Mouse (Mus musculus): Measurements from ENCODE around the gene Adss. TPM values are rescaled to one million over a fixed set of nuclear protein-coding genes. Genes with fewer than 3 reads are reported as not detected.

The Adss gene
- total and polyA plus RNA-seq, 3 experiments, result 55.7 to 62.6 TPM; not detected in 1

DNA sequence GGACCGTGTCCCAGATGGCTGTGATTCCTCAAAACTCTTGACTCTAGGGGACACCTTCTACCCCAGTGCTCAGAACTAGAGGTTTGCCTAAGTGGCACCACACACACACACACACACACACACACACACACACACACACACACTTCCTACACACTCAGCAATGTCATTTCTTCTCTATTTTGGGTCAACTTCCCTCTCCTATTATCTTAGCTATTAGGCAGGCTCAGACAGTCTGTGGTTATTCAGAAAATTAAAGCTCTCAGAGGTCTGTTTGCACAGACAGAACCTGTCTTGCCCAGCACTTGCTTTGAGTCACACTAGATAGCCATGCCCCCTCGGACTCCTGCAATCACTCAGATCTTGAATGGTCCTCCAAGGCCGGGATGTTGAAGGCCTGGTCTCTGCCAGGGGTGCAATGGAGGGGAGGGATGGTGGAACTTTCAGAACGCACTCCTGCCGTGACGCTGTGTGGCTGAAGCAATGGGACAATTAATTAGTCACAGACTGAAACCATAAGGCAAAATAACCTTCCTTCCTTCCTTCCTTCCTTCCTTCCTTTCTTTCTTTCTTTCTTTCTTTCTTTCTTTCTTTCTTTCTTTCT, 58.7 kb downstream of the Adss start:
- H3K4me3 ChIP-seq (ENCODE audit: control insufficient read depth in 1 of 2, insufficient read depth in 1 of 2, low read depth in 2 of 2, low read length in 2 of 2), result peak overlapping the region in 1 of 2 experiments; percentile 43; a peak in 1 of 4 replicates
- TF ChIP-seq RCOR1 (IDR thresholded peaks at IDR 0.05; ENCODE audit: low read depth, low read length) (no peak), TBP (IDR thresholded peaks at IDR 0.05; ENCODE audit: low read depth, low read length) (no peak), ZNF384 (IDR thresholded peaks at IDR 0.05; ENCODE audit: low read depth, low read length) (no peak), RAD21 (IDR thresholded peaks at IDR 0.05; ENCODE audit: low read depth, low read length) (no peak), HCFC1 (IDR thresholded peaks at IDR 0.05; ENCODE audit: low read depth, low read length) (no peak), EP300 (IDR thresholded peaks at IDR 0.05; ENCODE audit: low read depth in 1 of 2, low read length in 2 of 2) (peak; percentile 43 to 48; a peak in 2 of 4 replicates)
- H3K27ac ChIP-seq (ENCODE audit: control insufficient read depth, low read depth, low read length), result no peak overlapping the region
- H3K9ac ChIP-seq (ENCODE audit: control insufficient read depth, low read depth, low read length, poor library complexity, severe bottlenecking), result no peak overlapping the region
- no peaks in the 10 kb centered on the region for H3K27me3 ChIP-seq (ENCODE audit: control insufficient read depth in 1 of 2, insufficient read depth in 2 of 2, low read length in 2 of 2)
- no peaks in the 10 kb centered on the region for H3K79me2 ChIP-seq (ENCODE audit: control insufficient read depth, insufficient read depth, low read length, poor library complexity)
- H3K36me3 ChIP-seq (ENCODE audit: control insufficient read depth in 1 of 2, insufficient read depth in 2 of 2, low read length in 2 of 2), result no peaks in the 10 kb centered on the region
- DNase-seq (ENCODE audit: low read depth, low spot score), result peak; percentile 72
- no peaks in the 10 kb centered on the region; the same call in 1 of the 2 replicates for H3K9me3 ChIP-seq (replicated peaks; ENCODE audit: insufficient read depth, low read length)
- H3K4me1 ChIP-seq (ENCODE audit: control insufficient read depth in 1 of 2, insufficient read depth in 2 of 2, low read length in 2 of 2), result peaks cover 0 to 4% of the 10 kb centered on the region in 2 experiments; a peak in 2 of 4 replicates

DNA sequence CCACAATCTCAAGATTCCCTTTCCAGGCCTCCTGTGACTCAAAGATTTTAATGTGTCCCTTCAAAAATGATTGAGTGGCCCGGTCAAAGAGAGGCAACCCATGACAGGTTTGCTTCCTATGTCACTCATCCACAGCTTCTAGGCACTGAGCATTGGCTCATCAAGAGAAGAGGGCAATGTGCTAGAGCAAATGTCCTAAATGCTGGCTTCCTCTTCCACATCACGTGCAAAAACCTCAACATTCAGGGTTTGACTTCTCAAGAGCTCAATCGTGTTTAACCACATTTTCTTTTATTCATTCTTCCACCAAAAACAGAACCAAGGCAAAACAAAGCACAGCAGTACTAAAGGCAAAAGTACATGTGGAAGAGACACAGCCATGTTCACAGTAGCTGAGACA, 64.3 kb downstream of the Adss start:
- Histone ChIP-seq H3K9ac (ENCODE audit: control insufficient read depth, low read depth, low read length, poor library complexity, severe bottlenecking) (no peak overlapping the region), H3K27ac (ENCODE audit: control insufficient read depth, low read depth, low read length) (no peak overlapping the region), H3K9me3 (replicated peaks; ENCODE audit: insufficient read depth, low read length) (no peaks in the 10 kb centered on the region), H3K27me3 (ENCODE audit: control insufficient read depth in 1 of 2, insufficient read depth in 2 of 2, low read length in 2 of 2) (no peaks in the 10 kb centered on the region), H3K4me3 (ENCODE audit: control insufficient read depth in 1 of 2, insufficient read depth in 1 of 2, low read depth in 2 of 2, low read length in 2 of 2) (no peak overlapping the region), H3K79me2 (ENCODE audit: control insufficient read depth, insufficient read depth, low read length, poor library complexity) (no peaks in the 10 kb centered on the region), H3K4me1 (ENCODE audit: control insufficient read depth in 1 of 2, insufficient read depth in 2 of 2, low read length in 2 of 2) (0 out of 4 replicates have a peak, but pooled peaks cover 0 to 2% of the 10 kb centered on the region in 2 experiments), H3K36me3 (ENCODE audit: control insufficient read depth in 1 of 2, insufficient read depth in 2 of 2, low read length in 2 of 2) (peaks cover 0 to 4% of the 10 kb centered on the region in 2 experiments; a peak in 1 of 4 replicates)
- no peak for DNase-seq (ENCODE audit: low read depth, low spot score)
- no peak for TF ChIP-seq GABPA (IDR thresholded peaks at IDR 0.05; ENCODE audit: low read depth, low read length)
- TF ChIP-seq SIN3A (IDR thresholded peaks at IDR 0.05; ENCODE audit: low read length), result no peak
- no peak for TF ChIP-seq ELF1 (IDR thresholded peaks at IDR 0.05; ENCODE audit: low read depth, low read length)
- no peak for TF ChIP-seq TBP (IDR thresholded peaks at IDR 0.05; ENCODE audit: low read depth, low read length)
- no peak for TF ChIP-seq KAT2A (conservative IDR thresholded peaks at IDR 0.05; ENCODE audit: low read depth, low read length)
- TF ChIP-seq MYB (IDR thresholded peaks at IDR 0.05; ENCODE audit: low read depth, low read length), result no peak
- TF ChIP-seq MEF2A (IDR thresholded peaks at IDR 0.05; ENCODE audit: extremely low read depth, insufficient replicate concordance, low read depth, low read length, poor library complexity, severe bottlenecking), result no peak
- no peak for TF ChIP-seq CHD2 (IDR thresholded peaks at IDR 0.05; ENCODE audit: low read length)
- no peak for TF ChIP-seq SMC3 (IDR thresholded peaks at IDR 0.05; ENCODE audit: low read depth, low read length)
- TF ChIP-seq EP300 (IDR thresholded peaks at IDR 0.05; ENCODE audit: low read depth in 1 of 2, low read length in 2 of 2), result no peak
- TF ChIP-seq POLR2AphosphoS2 (IDR thresholded peaks at IDR 0.05; ENCODE audit: low read length), result no peak
- TF ChIP-seq ZNF384 (IDR thresholded peaks at IDR 0.05; ENCODE audit: low read depth, low read length), result no peak
- no peak for TF ChIP-seq RAD21 (IDR thresholded peaks at IDR 0.05; ENCODE audit: low read depth, low read length)

Data from MEL (cell line).